Mouse (Mus musculus) kidney, adult 2 months (tissue): ENCODE data around the gene Mrps27. TPM values are rescaled to one million over a fixed set of nuclear protein-coding genes. Genes with fewer than 3 reads are reported as not detected.

ENCODE experiments used
- DNase-seq: peaks from one replicate; pipeline ENCODE4 v3.0.0; 2021
- H3K27ac ChIP-seq: fragments of 200-500 bp; 2 replicates; pipeline ENCODE4 v1.5.1; 2012; ENCODE audit warnings: low read depth, low read length, control low read depth, inconsistent platforms; ENCODE audit not compliant: insufficient read depth
- H3K27me3 ChIP-seq: fragments of 200-500 bp; replicated peaks from 2 replicates; pipeline ENCODE4 v1.6.1; 2012; ENCODE audit warnings: mild to moderate bottlenecking, moderate library complexity, low read length, inconsistent platforms; ENCODE audit not compliant: control insufficient read depth, insufficient read depth
- H3K36me3 ChIP-seq: fragments of 200-500 bp; 2 replicates; pipeline ENCODE4 v1.6.1; 2012; ENCODE audit warnings: mild to moderate bottlenecking, moderate library complexity, low read length, inconsistent platforms; ENCODE audit not compliant: control insufficient read depth, insufficient read depth
- H3K4me1 ChIP-seq: fragments of 200-500 bp; 2 replicates; pipeline ENCODE4 v1.6.1; 2011; ENCODE audit warnings: low read length; ENCODE audit not compliant: control insufficient read depth, insufficient read depth
- H3K4me3 ChIP-seq: fragments of 200-500 bp; 2 replicates; pipeline ENCODE4 v1.5.1; 2011; ENCODE audit warnings: mild to moderate bottlenecking, low read depth, low read length, control low read depth; ENCODE audit not compliant: insufficient read depth
- CTCF ChIP-seq: fragments of 200-500 bp; conservative IDR thresholded peaks from 2 replicates; pipeline ENCODE4 v1.5.1; 2011; ENCODE audit warnings: low read depth, mild to moderate bottlenecking, control low read depth, low read length, moderate library complexity, mixed read lengths; ENCODE audit not compliant: insufficient read depth, insufficient read length
- POLR2A ChIP-seq: fragments of 200-500 bp; IDR thresholded peaks from one replicate; pipeline ENCODE4 v1.6.1; 2011; ENCODE audit warnings: low read depth, low read length, control low read depth
- WGBS: fragments of 180-500 bp; shearing (Covaris S2); methylation state at CpG from one replicate; pipeline ENCODE4 v1.1.7; 2018; 5-methylcytosine and 5-hydroxymethylcytosine counted together
- polyA plus RNA-seq: library from polyadenylated mRNA; depleted of rRNA; stranded (reverse); fragments of >200 nt; gene quantifications from 2 replicates; pipeline ENCODE4 v1.2.3, GENCODE M21; 2012

Gene Mrps27
- polyA plus RNA-seq, 1 experiment = 26.7 TPM

DNA sequence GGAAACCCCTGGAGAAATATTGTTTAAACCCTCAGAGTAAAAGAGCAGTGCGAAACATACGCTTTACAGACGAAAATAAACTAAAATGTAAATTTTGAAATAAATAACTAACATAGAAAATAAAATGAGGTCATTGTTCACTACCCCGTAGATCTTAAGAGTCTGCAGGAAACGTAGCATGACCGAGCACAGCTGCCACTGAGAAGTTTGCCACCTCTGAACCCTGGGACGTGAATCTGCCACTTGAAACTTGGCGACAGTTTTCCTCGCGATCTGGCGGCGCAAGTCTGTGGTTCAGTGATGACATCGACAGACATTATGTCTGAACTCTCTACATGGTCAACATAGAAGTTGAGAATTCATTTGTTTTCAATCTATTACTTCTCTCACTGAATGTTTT lies 79.0 kb downstream of the Mrps27 start:
- Histone ChIP-seq H3K4me3 (no peak overlapping the region), H3K4me1 (no peaks in the 10 kb centered on the region), H3K36me3 (no peaks in the 10 kb centered on the region), H3K27me3 (no peaks in the 10 kb centered on the region), H3K27ac (no peak overlapping the region)
- DNase-seq = peak; percentile 45
- no peak for TF ChIP-seq CTCF
- no peak for TF ChIP-seq POLR2A
- 39% methylated on average over 13 of the region's 13 CpGs for WGBS

DNA sequence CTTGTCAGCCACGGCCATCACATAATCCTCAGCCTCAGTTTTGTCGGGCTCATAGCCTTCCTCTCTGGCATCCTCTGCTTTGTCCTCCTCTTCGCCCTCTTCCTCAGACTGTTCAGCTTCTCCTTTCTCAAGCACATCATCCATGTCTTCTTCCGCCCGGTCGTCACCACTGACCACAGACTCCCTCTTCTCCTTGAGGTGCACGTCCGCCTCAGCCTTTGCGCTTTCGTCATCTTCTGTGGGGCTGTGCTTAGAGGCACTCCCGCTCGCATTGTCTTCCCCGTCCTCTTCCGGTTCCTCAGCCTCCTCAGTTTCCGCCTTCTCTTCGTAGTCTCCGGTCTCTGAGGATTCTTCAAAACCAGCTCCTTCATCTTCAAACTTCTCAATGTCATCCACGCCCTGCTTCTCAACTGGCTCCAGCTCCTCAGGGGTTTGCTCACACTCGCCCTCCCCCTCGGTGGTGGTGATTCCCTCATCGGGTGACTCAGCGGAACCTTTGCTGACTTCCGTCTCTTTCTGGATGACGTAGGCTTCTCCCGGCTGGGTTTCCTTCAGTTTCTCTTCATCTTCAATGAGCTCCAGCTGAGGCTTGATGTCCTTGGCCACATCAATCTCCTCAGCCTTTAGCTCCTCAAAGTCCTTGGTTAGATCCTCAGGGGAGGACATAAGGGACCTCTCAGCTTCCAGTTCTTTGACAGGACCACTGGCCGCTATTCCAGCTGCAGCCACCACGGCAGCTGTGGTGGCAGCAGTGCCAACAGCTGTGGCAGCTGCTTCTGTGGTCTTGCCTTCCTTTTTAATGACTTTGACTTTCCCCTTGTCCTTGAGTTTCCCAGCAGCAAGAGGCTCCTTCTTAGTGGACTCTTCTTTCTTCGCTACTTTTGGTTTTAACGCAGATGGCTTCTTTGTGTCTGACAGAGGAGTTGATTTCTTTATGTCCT lies 88.8 kb downstream of the Mrps27 start:
- TF ChIP-seq CTCF (no peak), POLR2A (no peak)
- 95% methylated on average over 29 of the region's 29 CpGs for WGBS
- DNase-seq = no peak
- no peak overlapping the region for H3K4me3 ChIP-seq
- H3K27ac ChIP-seq = no peak overlapping the region
- H3K36me3 ChIP-seq = no peaks in the 10 kb centered on the region
- H3K4me1 ChIP-seq = no peaks in the 10 kb centered on the region
- no peaks in the 10 kb centered on the region for H3K27me3 ChIP-seq

DNA sequence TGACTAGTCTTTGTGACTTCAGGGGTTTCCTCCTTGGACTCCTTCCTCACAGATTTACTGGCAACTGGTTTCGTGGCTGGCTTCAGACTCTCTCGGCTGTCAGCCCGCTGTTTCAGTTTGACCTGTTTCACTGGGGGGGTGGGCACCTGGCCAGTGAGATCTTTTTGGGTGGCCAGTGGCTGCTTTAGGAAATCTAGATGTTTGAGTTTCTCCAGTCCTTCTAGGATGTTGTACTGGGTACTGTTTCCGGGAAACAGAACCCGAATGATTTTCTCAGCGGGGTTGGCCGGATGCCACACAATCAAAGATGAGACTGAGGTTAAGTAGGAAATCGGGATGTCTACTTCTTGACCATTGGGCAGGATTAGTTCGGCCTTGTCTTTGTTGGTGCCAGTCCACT lies 89.9 kb downstream of the Mrps27 start:
- Histone ChIP-seq H3K4me3 (no peak overlapping the region), H3K4me1 (no peaks in the 10 kb centered on the region), H3K27me3 (no peaks in the 10 kb centered on the region), H3K36me3 (no peaks in the 10 kb centered on the region), H3K27ac (no peak overlapping the region)
- 84% methylated on average over 9 of the region's 9 CpGs for WGBS
- DNase-seq = no peak
- no peak for TF ChIP-seq CTCF
- no peak for TF ChIP-seq POLR2A

DNA sequence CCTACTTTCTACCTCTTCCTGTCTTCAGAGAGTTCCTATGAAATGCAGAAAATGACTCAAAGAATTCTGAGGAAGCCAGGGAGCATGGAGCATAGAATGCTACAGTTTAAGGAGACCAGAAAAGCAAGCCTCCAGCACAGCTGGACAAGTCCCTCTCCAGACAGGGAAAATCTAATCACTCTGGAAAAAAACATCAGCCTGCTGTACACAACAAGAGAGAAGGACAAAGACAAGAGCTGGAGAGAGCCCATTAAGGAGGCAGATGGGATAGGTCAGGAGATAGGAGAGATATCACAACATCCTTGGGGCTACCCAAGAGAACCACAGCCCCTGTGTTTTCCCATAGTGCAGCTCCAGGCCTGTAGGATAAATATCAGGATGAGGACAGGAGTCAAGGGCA lies 92.5 kb downstream of the Mrps27 start:
- Histone ChIP-seq H3K36me3 (no peaks in the 10 kb centered on the region), H3K27me3 (no peaks in the 10 kb centered on the region), H3K4me1 (no peaks in the 10 kb centered on the region), H3K4me3 (no peak overlapping the region), H3K27ac (no peak overlapping the region)
- TF ChIP-seq POLR2A (no peak), CTCF (no peak)
- no peak for DNase-seq

DNA sequence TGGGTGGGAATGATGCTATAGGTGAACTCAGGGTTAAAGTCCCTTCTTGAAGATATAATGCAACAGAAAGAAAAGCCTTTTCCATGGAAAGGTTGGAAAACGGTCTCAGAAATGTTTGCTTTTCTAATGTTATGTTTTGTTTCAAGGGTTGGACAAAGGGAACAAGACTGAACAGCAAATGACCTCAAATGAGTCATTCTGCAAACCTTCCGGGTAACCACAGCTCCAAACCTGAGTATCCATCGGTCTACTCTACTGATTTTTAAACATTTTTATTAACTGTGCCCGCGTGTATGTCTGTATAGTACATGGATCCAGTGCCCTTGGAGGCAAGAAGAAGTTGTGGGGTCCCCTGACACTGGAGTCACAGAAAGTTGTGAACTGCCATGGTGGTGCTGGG lies 94.8 kb downstream of the Mrps27 start:
- WGBS = 92% methylated on average over 5 of the region's 5 CpGs
- Histone ChIP-seq H3K36me3 (no peaks in the 10 kb centered on the region), H3K27ac (no peak overlapping the region), H3K4me1 (no peaks in the 10 kb centered on the region), H3K4me3 (no peak overlapping the region), H3K27me3 (no peaks in the 10 kb centered on the region)
- TF ChIP-seq POLR2A (no peak), CTCF (no peak)
- DNase-seq = no peak

DNA sequence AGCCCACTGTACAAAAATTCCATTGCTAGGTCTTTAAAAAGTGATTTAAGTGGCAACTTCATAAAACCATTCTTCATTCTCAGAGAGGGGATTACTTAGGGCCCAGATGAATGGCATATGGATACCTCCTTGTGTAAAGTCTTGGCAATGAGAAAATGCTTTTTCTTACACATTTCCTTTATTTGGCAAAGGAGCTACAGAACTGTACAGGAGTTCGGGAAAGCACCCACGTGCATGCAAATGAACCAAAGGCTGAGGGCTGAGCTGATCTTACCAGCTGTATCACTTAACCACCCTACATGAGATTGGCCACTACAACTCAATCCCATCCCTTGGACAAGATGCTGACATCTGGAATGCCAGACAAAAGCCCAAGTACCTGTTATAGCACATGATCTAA lies 95.6 kb downstream of the Mrps27 start:
- H3K27ac ChIP-seq = no peak overlapping the region
- 0 out of 2 replicates have a peak, but pooled peaks cover 3% of the 10 kb centered on the region for H3K4me1 ChIP-seq
- no peaks in the 10 kb centered on the region for H3K36me3 ChIP-seq
- H3K4me3 ChIP-seq = no peak overlapping the region
- TF ChIP-seq POLR2A (no peak), CTCF (no peak)
- no peaks in the 10 kb centered on the region for H3K27me3 ChIP-seq
- WGBS = 78% methylated on average over 2 of the region's 2 CpGs
- DNase-seq = no peak

DNA sequence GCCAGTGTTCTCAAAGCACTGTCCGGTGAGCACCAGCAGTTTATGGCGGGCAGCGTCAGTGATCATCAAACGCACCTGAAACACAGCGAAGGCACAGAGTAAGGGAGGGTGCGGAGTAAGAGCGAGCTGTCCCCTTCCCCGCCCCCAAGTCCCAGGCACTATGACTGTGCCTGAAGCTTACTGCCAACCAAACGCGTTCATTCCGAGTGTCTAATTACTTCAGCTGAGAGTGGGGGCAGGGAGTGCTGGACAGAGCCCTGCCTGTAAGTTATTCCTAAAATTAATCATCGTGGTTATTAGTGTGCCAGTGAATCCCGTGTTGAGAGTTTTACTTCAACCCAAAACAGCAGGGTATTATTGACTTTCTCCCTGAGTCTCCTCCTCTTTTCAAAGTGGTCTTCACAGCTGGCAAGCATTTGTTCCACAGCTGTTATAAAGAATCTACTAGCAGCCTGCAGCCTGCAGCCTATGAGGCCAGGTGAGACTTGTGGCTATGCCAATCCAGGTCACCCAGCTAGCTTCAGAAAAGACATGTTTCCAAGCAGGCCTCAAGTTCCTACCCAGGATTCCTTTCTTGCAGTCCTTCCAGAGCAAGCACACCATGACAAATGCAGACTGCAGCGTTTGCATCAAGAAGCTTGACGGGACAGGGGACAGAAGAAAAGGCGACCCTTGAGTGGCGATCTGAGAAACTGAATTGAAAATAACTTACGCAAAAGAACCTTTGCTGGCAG lies 97.3 kb downstream of the Mrps27 start:
- no peaks in the 10 kb centered on the region for H3K36me3 ChIP-seq
- H3K27ac ChIP-seq = no peak overlapping the region
- H3K4me3 ChIP-seq = no peak overlapping the region
- 64% methylated on average over 18 of the region's 18 CpGs for WGBS
- no peaks in the 10 kb centered on the region for H3K27me3 ChIP-seq
- TF ChIP-seq CTCF (no peak), POLR2A (no peak)
- DNase-seq = peak; percentile 17
- H3K4me1 ChIP-seq = 0 out of 2 replicates have a peak, but pooled peaks cover 3% of the 10 kb centered on the region
